Mouse (Mus musculus): ENCODE measurements around the gene Miox.

DNA sequence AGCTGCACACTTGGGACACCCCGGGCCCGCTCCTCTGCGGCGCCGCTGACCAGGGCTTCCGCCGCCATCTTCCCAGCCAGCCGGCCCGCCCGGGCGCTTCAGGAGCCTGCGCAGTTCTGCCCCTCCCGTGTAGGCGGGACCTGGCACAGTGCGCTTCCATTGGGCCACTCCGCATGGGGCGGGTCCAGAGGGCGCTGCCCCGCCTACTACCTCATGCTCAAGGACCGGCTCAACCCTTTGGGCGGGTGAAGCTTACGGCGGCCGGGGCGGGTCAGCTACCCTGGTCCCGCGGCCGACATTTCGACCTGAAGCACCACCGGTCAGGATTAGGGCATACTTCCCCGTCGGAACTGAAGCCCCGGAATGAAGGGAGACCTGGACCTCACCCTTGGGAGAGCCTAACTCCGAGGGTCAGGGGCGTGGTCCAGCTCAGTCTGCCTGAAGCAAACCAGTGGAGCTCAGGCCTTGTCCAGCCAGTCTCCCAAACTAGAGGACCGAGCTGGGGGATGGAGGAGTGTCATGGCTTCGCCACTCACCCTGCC lies 18.9 kb upstream of the Miox start, which contains the start of gene Sbf1:
- TF ChIP-seq KAT2A (conservative IDR thresholded peaks at IDR 0.05; ENCODE audit: low read depth, low read length) (no peak; the same call in 1 of the 2 replicates), ZNF384 (IDR thresholded peaks at IDR 0.05; ENCODE audit: low read depth, low read length) (no peak), BHLHE40 (IDR thresholded peaks at IDR 0.05; ENCODE audit: borderline replicate concordance, low read depth, low read length) (no peak), POLR2A (IDR thresholded peaks at IDR 0.05; ENCODE audit: control insufficient read depth in 1 of 2, insufficient read depth in 1 of 2, low read depth in 1 of 2, low read length in 2 of 2, poor library complexity in 1 of 2) (peak; percentile 84 to 88; a peak in 3 of 4 replicates), ZC3H11A (IDR thresholded peaks at IDR 0.05; ENCODE audit: low read depth, low read length) (no peak), GABPA (IDR thresholded peaks at IDR 0.05; ENCODE audit: low read depth, low read length) (no peak), CTCF (IDR thresholded peaks at IDR 0.05 in 2 of 3, conservative IDR thresholded peaks at IDR 0.05 in 1 of 3; ENCODE audit: control insufficient read depth in 1 of 3, insufficient read depth in 1 of 3, low read depth in 2 of 3, low read length in 3 of 3, poor library complexity in 1 of 3, severe bottlenecking in 1 of 3) (no peak), CHD2 (IDR thresholded peaks at IDR 0.05; ENCODE audit: low read length) (no peak), POLR2AphosphoS5 (IDR thresholded peaks at IDR 0.05; ENCODE audit: borderline replicate concordance, low read depth, low read length) (no peak), MXI1 (IDR thresholded peaks at IDR 0.05; ENCODE audit: low read depth, low read length) (no peak; the same call in 1 of the 2 replicates), USF1 (IDR thresholded peaks at IDR 0.05; ENCODE audit: low read depth, low read length) (no peak), MAFK (IDR thresholded peaks at IDR 0.05; ENCODE audit: borderline replicate concordance, low read depth, low read length) (no peak), MEF2A (IDR thresholded peaks at IDR 0.05; ENCODE audit: extremely low read depth, insufficient replicate concordance, low read depth, low read length, poor library complexity, severe bottlenecking) (no peak), TAL1 (IDR thresholded peaks at IDR 0.05; ENCODE audit: low read length) (no peak)

Measured in MEL (cell line).